ENCODE assay signal across 13 mouse cellular contexts in the genomic region with DNA sequence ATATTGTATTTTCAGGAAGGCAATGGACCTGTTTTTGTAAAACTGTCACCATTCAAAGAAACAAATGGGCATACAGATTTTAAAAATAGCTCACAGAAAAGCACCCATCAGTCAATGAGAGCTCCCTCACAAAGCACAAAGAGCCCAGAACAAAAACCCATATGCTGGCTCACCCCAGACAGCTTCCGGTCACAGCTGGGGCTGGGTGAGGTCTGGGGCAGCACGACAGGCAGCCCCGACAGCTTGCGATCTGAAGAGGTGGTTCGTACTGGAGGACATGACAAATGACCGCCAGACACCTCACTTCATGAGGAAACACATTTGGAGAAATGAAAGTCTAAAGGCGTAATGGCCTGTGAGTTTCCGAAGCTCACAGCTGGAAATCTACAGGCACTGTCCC. TPM values are rescaled to one million over a fixed set of nuclear protein-coding genes. Genes with fewer than 3 reads are reported as not detected.
A peak's percentile ranks its signal among the peaks of the same experiment; 100 is the strongest.
DNase-seq lines count a peak whose midpoint lies in the region; ATAC-seq and TF ChIP-seq lines count a peak whose summit lies in the region.
"Had no signal": no experiment of that assay in that cellular context is flagged by ENCODE, and none has a peak within 500 bp of the region (broad histone marks: within the 10 kb centered on the region; RNA-seq: fewer than 3 reads in every experiment).

No protein-coding gene starts in this region.

- no peak for ATAC-seq in liver, embryonic 11.5 days (replicated peaks; ENCODE audit: low FRiP score)
- peak; percentile 84 for ATAC-seq in neural tube, embryonic 12.5 days (ENCODE audit: low FRiP score, low read depth)
- no peak for ATAC-seq in heart, embryonic 11.5 days (replicated peaks; ENCODE audit: insufficient number of reproducible peaks, low FRiP score, low TSS enrichment)

- H3K27me3 ChIP-seq in liver, embryonic 11.5 days (replicated peaks; ENCODE audit: control insufficient read depth, insufficient read depth, low read length): no peaks in the 10 kb centered on the region
- no peaks in the 10 kb centered on the region for H3K27me3 ChIP-seq in liver, adult 2 months (ENCODE audit: control insufficient read depth, insufficient read depth, low read length)
- no peaks in the 10 kb centered on the region for H3K27me3 ChIP-seq in neural tube, embryonic 12.5 days (replicated peaks)
- no peaks in the 10 kb centered on the region for H3K27me3 ChIP-seq in heart, embryonic 11.5 days (ENCODE audit: control insufficient read depth, insufficient read depth, low read length)

- H3K4me2 ChIP-seq in liver, embryonic 11.5 days: no peak overlapping the region
- peak overlapping the region; percentile 48 for H3K4me2 ChIP-seq in neural tube, embryonic 12.5 days (replicated peaks)
- H3K4me2 ChIP-seq in heart, embryonic 11.5 days: no peak overlapping the region; the same call in 1 of the 2 replicates

- TF ChIP-seq CTCF in liver, adult 2 months (IDR thresholded peaks at IDR 0.05; ENCODE audit: low read depth, low read length): no peak

- no peak for TF ChIP-seq POLR2A in liver, adult 2 months (IDR thresholded peaks at IDR 0.05; ENCODE audit: extremely low read depth, insufficient read depth, low read length)

- H3K4me1 ChIP-seq in liver, embryonic 11.5 days (replicated peaks; ENCODE audit: control insufficient read depth, insufficient read depth, low read length): peaks cover 6% of the 10 kb centered on the region; the same call in 1 of the 2 replicates
- H3K4me1 ChIP-seq in liver, adult 2 months (ENCODE audit: control insufficient read depth, insufficient read depth, low read length): peaks cover 34% of the 10 kb centered on the region
- peaks cover 14% of the 10 kb centered on the region for H3K4me1 ChIP-seq in neural tube, embryonic 12.5 days
- H3K4me1 ChIP-seq in heart, embryonic 11.5 days (ENCODE audit: control insufficient read depth, insufficient read depth, low read length): peaks cover 5% of the 10 kb centered on the region; the same call in 1 of the 2 replicates

- 41% methylated on average over 8 of the region's 8 CpGs for WGBS in liver, embryonic 11.5 days
- 44% methylated on average over 8 of the region's 8 CpGs for WGBS in liver, adult 2 months
- 3% methylated on average over 8 of the region's 8 CpGs for WGBS in neural tube, embryonic 12.5 days
- 38% methylated on average over 8 of the region's 8 CpGs for WGBS in heart, embryonic 11.5 days (ENCODE audit: insufficient replicate concordance)

- no peaks in the 10 kb centered on the region for H3K36me3 ChIP-seq in liver, embryonic 11.5 days (ENCODE audit: control insufficient read depth, insufficient read depth, low read length)
- peaks cover 38% of the 10 kb centered on the region for H3K36me3 ChIP-seq in liver, adult 2 months (ENCODE audit: control insufficient read depth, insufficient read depth, low read length)
- H3K36me3 ChIP-seq in neural tube, embryonic 12.5 days: no peaks in the 10 kb centered on the region
- H3K36me3 ChIP-seq in heart, embryonic 11.5 days (ENCODE audit: control insufficient read depth, insufficient read depth, low read length): no peaks in the 10 kb centered on the region
- H3K36me3 ChIP-seq: G1E had no signal

- no peaks in the 10 kb centered on the region; the same call in 1 of the 2 replicates for H3K79me2 ChIP-seq in liver, adult 2 months (ENCODE audit: control insufficient read depth, insufficient read depth, low read length)

- no peak overlapping the region for H3K27ac ChIP-seq in liver, embryonic 11.5 days (ENCODE audit: low read depth, low read length)
- peak overlapping the region; percentile 91 for H3K27ac ChIP-seq in liver, adult 2 months (replicated peaks; ENCODE audit: insufficient read depth, low read depth, low read length)
- H3K27ac ChIP-seq in neural tube, embryonic 12.5 days: no peak overlapping the region
- H3K27ac ChIP-seq in heart, embryonic 11.5 days (ENCODE audit: low read depth, low read length): no peak overlapping the region

- no peak overlapping the region for H3K4me3 ChIP-seq in liver, embryonic 11.5 days (ENCODE audit: low read depth, low read length)
- no peak overlapping the region for H3K4me3 ChIP-seq in liver, adult 2 months (ENCODE audit: insufficient read depth, low read depth, low read length)
- no peak overlapping the region for H3K4me3 ChIP-seq in neural tube, embryonic 12.5 days
- H3K4me3 ChIP-seq in heart, embryonic 11.5 days (ENCODE audit: low read depth, low read length): no peak overlapping the region

- peak; percentile 9 for DNase-seq in liver
- no peak for DNase-seq in liver, embryonic 11.5 days (ENCODE audit: low spot score)
- peak; percentile 40 for DNase-seq in embryo, embryonic 11.5 days (ENCODE audit: low read depth, low spot score)
- no peak for DNase-seq in liver, adult 2 months (ENCODE audit: extremely low read depth, low read depth, low spot score)
- DNase-seq in layer of hippocampus, postnatal 36 days: no peak
- DNase-seq: adrenal gland, adult 8-10 months; gastrocnemius, postnatal 10 days; thymus, adult 2 months had no signal

- H3K9me3 ChIP-seq in liver, embryonic 11.5 days (ENCODE audit: control insufficient read depth, low read length): no peaks in the 10 kb centered on the region
- H3K9me3 ChIP-seq in neural tube, embryonic 12.5 days: no peaks in the 10 kb centered on the region
- H3K9me3 ChIP-seq in heart, embryonic 11.5 days (replicated peaks; ENCODE audit: control insufficient read depth, low read length): no peaks in the 10 kb centered on the region
- H3K9me3 ChIP-seq: G1E had no signal

- H3K9ac ChIP-seq in liver, embryonic 11.5 days (ENCODE audit: low read depth, low read length): no peak overlapping the region
- peak overlapping the region; percentile 42 for H3K9ac ChIP-seq in liver, adult 2 months (ENCODE audit: low read depth, low read length)
- no peak overlapping the region for H3K9ac ChIP-seq in neural tube, embryonic 12.5 days
- no peak overlapping the region for H3K9ac ChIP-seq in heart, embryonic 11.5 days (ENCODE audit: low read depth, low read length)

RNA-seq across cellular contexts. Expression of a gene that starts 18.5 kb away (rescaled TPM):
- polyA plus RNA-seq in liver, embryonic 11.5 days (2014; fragmentation: Nextera tagmentation; extraction: Ambion mirVana): not detected in 2 replicates
- total RNA-seq in liver, adult 2 months (2014; rRNA removed): not detected in 2 replicates
- 0.39 TPM in 1 of 2 replicates, not detected in the other for polyA plus RNA-seq in liver, adult 2 months (2012; rRNA removed)
- polyA plus RNA-seq in neural tube, embryonic 12.5 days (2016; fragmentation: Nextera tagmentation; extraction: Ambion mirVana): 0.19 TPM in 1 of 2 replicates, not detected in the other
- polyA plus RNA-seq in heart, embryonic 11.5 days (2014; fragmentation: Nextera tagmentation; extraction: Ambion mirVana): not detected in 2 replicates
- not detected for total RNA-seq in layer of hippocampus, postnatal 36 days (2021)
- total RNA-seq: gastrocnemius, postnatal 10 days had no signal
- polyA plus RNA-seq: G1E; kidney, adult 2 months; limb, embryonic 11.5 days had no signal

RNA-seq across cellular contexts. Expression of a gene that starts 21.6 kb away (rescaled TPM):
- polyA plus RNA-seq in liver, embryonic 11.5 days (2014; fragmentation: Nextera tagmentation; extraction: Ambion mirVana): 4.2 and 5.8 TPM in 2 replicates
- 48.8 and 49.7 TPM in 2 replicates for total RNA-seq in liver, adult 2 months (2014; rRNA removed)
- polyA plus RNA-seq in liver, adult 2 months (2012; rRNA removed): 33.1 and 33.7 TPM in 2 replicates
- 4.0 and 4.2 TPM in 2 replicates for polyA plus RNA-seq in neural tube, embryonic 12.5 days (2016; fragmentation: Nextera tagmentation; extraction: Ambion mirVana)
- 7.4 and 8.2 TPM in 2 replicates for polyA plus RNA-seq in heart, embryonic 11.5 days (2014; fragmentation: Nextera tagmentation; extraction: Ambion mirVana)
- under 1 TPM; 0.43 to 0.55 TPM for total RNA-seq in layer of hippocampus, postnatal 36 days (2021)
- polyA plus RNA-seq: G1E had no signal

RNA-seq across cellular contexts. Expression of a gene that starts 45.5 kb away (rescaled TPM):
- polyA plus RNA-seq in liver, embryonic 11.5 days (2014; fragmentation: Nextera tagmentation; extraction: Ambion mirVana): 21.2 and 25.1 TPM in 2 replicates
- 21.8 and 22.8 TPM in 2 replicates for total RNA-seq in liver, adult 2 months (2014; rRNA removed)
- polyA plus RNA-seq in liver, adult 2 months (2012; rRNA removed): 4.0 and 5.3 TPM in 2 replicates
- 10.7 and 11.4 TPM in 2 replicates for polyA plus RNA-seq in neural tube, embryonic 12.5 days (2016; fragmentation: Nextera tagmentation; extraction: Ambion mirVana)
- polyA plus RNA-seq in heart, embryonic 11.5 days (2014; fragmentation: Nextera tagmentation; extraction: Ambion mirVana): 23.7 and 25.4 TPM in 2 replicates
- 10 to 100 TPM; 12.1 to 16.5 TPM for total RNA-seq in layer of hippocampus, postnatal 36 days (2021)

RNA-seq across cellular contexts. Expression of a gene that starts 54.1 kb away (rescaled TPM):
- 15.0 and 15.2 TPM in 2 replicates for polyA plus RNA-seq in liver, embryonic 11.5 days (2014; fragmentation: Nextera tagmentation; extraction: Ambion mirVana)
- 37.7 and 39.4 TPM in 2 replicates for total RNA-seq in liver, adult 2 months (2014; rRNA removed)
- 29.6 and 38.4 TPM in 2 replicates for polyA plus RNA-seq in liver, adult 2 months (2012; rRNA removed)
- 41.0 and 45.2 TPM in 2 replicates for polyA plus RNA-seq in neural tube, embryonic 12.5 days (2016; fragmentation: Nextera tagmentation; extraction: Ambion mirVana)
- polyA plus RNA-seq in heart, embryonic 11.5 days (2014; fragmentation: Nextera tagmentation; extraction: Ambion mirVana): 42.2 and 50.2 TPM in 2 replicates
- total RNA-seq in layer of hippocampus, postnatal 36 days (2021): 100 to 1,000 TPM; 143 to 146 TPM

Comparison
In these comparisons a context has a peak if more than half of its experiments do, and no peak if none do; other contexts are left out.
1. DNase-seq: peak in liver (single experiment) and embryo, embryonic 11.5 days (single experiment); none in liver, embryonic 11.5 days (single experiment), liver, adult 2 months (single experiment) and layer of hippocampus, postnatal 36 days (0 of 2).